Mouse (Mus musculus) spleen, postnatal 14 days (tissue): ENCODE measurements around the gene Lig4.

Experiments used
- DNase-seq, 2 experiments: peaks; one replicate each; pipeline ENCODE4 v3.0.0; 2021 to 2022; ENCODE audit warnings: low spot score in 2 of 2

Gene Lig4

DNA sequence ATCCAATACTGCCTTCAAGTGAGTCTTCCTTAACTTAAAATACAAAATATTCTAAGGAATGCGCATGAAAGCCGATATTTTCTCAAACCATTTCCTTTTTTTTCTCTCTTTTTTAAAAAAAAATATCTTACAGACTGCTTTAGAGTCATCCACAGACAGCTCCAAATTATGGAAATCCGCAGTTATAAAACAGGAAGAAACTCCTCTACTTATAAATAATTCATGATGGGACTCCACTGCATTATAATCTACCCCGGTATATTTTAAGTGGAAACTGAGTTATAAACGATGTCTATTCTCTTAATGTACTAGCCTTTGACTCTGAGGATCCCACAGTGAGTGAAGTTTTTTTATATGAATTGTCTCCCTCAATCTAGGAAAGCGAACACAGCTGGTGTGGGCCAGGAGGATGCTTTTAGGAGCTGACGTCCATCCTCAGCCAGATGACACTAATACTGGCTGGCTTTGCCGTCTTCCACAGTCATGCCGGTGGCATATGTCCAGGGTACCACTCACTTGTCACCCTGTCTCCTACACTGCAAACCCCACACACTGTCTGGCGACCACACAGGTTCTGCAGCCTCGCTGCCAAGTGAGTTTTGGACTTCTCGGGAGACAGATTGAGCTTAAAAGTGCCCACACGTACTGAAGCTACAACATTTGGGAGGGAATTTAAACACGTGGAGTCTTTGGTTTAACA, 47.6 kb downstream of the Lig4 start:
- no peak for DNase-seq
